Mouse (Mus musculus): ENCODE data around the gene Gpr39.

Gene Gpr39

GRCm38 (mm10) chr1:125694338-125694737 lies 17.5 kb downstream of the Gpr39 start:
- in situ Hi-C loops (cut with MboI, MseI): no loop called here

- in situ Hi-C loops (cut with MboI, MseI): no loop called here
Measured at GRCm38 (mm10) chr1:125701101-125701590, 24.4 kb downstream of the Gpr39 start.

GRCm38 (mm10) chr1:125701773-125702172 lies 25.0 kb downstream of the Gpr39 start:
- in situ Hi-C loops (cut with MboI, MseI): no loop called here

- in situ Hi-C loops (cut with MboI, MseI): no loop called here
Measured at GRCm38 (mm10) chr1:125702326-125702725, 25.5 kb downstream of the Gpr39 start.

GRCm38 (mm10) chr1:125705412-125705811 lies 28.6 kb downstream of the Gpr39 start:
- in situ Hi-C loops (cut with MboI, MseI): no loop called here

- in situ Hi-C loops (cut with MboI, MseI): no loop called here
Measured at GRCm38 (mm10) chr1:125715286-125715685, 38.5 kb downstream of the Gpr39 start.

- in situ Hi-C loops (cut with MboI, MseI): no loop called here
Measured at GRCm38 (mm10) chr1:125716241-125716640, 39.4 kb downstream of the Gpr39 start.

GRCm38 (mm10) chr1:125717906-125718305 lies 41.1 kb downstream of the Gpr39 start:
- in situ Hi-C loops (cut with MboI, MseI): no loop called here

- in situ Hi-C loops (cut with MboI, MseI): no loop called here
Measured at GRCm38 (mm10) chr1:125719127-125719526, 42.3 kb downstream of the Gpr39 start.

GRCm38 (mm10) chr1:125721104-125721758 lies 44.4 kb downstream of the Gpr39 start:
- in situ Hi-C loops (cut with MboI, MseI): no loop called here

GRCm38 (mm10) chr1:125724304-125724703 lies 47.5 kb downstream of the Gpr39 start:
- in situ Hi-C loops (cut with MboI, MseI): no loop called here

- in situ Hi-C loops (cut with MboI, MseI): no loop called here
Measured at GRCm38 (mm10) chr1:125729025-125729565, 52.3 kb downstream of the Gpr39 start.

- in situ Hi-C loops (cut with MboI, MseI): no loop called here
Measured at GRCm38 (mm10) chr1:125729731-125730536, 53.1 kb downstream of the Gpr39 start.

GRCm38 (mm10) chr1:125730537-125730880 lies 53.7 kb downstream of the Gpr39 start:
- in situ Hi-C loops (cut with MboI, MseI): no loop called here

- in situ Hi-C loops (cut with MboI, MseI): no loop called here
Measured at GRCm38 (mm10) chr1:125731854-125732253, 55.1 kb downstream of the Gpr39 start.

GRCm38 (mm10) chr1:125744766-125745165 lies 68.0 kb downstream of the Gpr39 start:
- in situ Hi-C loops (cut with MboI, MseI): no loop called here

GRCm38 (mm10) chr1:125755335-125755996 lies 78.7 kb downstream of the Gpr39 start:
- in situ Hi-C loops (cut with MboI, MseI): no loop called here

GRCm38 (mm10) chr1:125759972-125760695 lies 83.3 kb downstream of the Gpr39 start:
- in situ Hi-C loops (cut with MboI, MseI): no loop called here

GRCm38 (mm10) chr1:125760696-125761025 lies 83.9 kb downstream of the Gpr39 start:
- in situ Hi-C loops (cut with MboI, MseI): no loop called here

GRCm38 (mm10) chr1:125762076-125762475 lies 85.3 kb downstream of the Gpr39 start:
- in situ Hi-C loops (cut with MboI, MseI): no loop called here

GRCm38 (mm10) chr1:125789804-125790203 lies 113.0 kb downstream of the Gpr39 start:
- in situ Hi-C loops (cut with MboI, MseI): no loop called here

GRCm38 (mm10) chr1:125800506-125800905 lies 123.7 kb downstream of the Gpr39 start:
- in situ Hi-C loops (cut with MboI, MseI): no loop called here
